ENCODE assay signal across 25 mouse cellular contexts in genomic region chr6:7912015-7912414, GRCm38 (mm10).
"Had no signal": no experiment of that assay in that cellular context is flagged by ENCODE, and none has a peak within 500 bp of the region (broad histone marks: within the 10 kb centered on the region; RNA-seq: fewer than 3 reads in every experiment).

No protein-coding gene starts in this region.

- H3K27ac ChIP-seq: heart, adult 2 months; heart, embryonic 13.5 days; heart, embryonic 15.5 days; hindbrain, embryonic 13.5 days; hindbrain, embryonic 15.5 days; hindbrain, postnatal 0 days; layer of hippocampus, adult 2 months; left cerebral cortex, adult 2 months; limb, embryonic 13.5 days; limb, embryonic 15.5 days; liver, embryonic 12.5 days; liver, embryonic 14.5 days had no signal

- H3K36me3 ChIP-seq: heart, embryonic 13.5 days; heart, embryonic 15.5 days; hindbrain, embryonic 13.5 days; hindbrain, embryonic 15.5 days; limb, embryonic 13.5 days; limb, embryonic 15.5 days; liver, embryonic 12.5 days had no signal

- ATAC-seq: hindbrain, postnatal 0 days; intestine, embryonic 16.5 days; liver, embryonic 12.5 days had no signal

- H3K4me1 ChIP-seq: heart, embryonic 13.5 days; heart, embryonic 15.5 days; hindbrain, embryonic 13.5 days; hindbrain, embryonic 15.5 days; limb, embryonic 13.5 days; limb, embryonic 15.5 days; liver, embryonic 12.5 days had no signal

- H3K9me3 ChIP-seq: heart, embryonic 13.5 days; heart, embryonic 15.5 days; hindbrain, embryonic 13.5 days; hindbrain, embryonic 15.5 days; limb, embryonic 13.5 days; limb, embryonic 15.5 days; liver, embryonic 12.5 days had no signal

- DNase-seq: gastrocnemius, postnatal 14 days; gastrocnemius, postnatal 36 days; heart, adult 11 months; heart, adult 2 months; heart, postnatal 14 days; heart, postnatal 36 days; kidney, adult 18-20 months; kidney, adult 8-10 months; kidney, postnatal 10 days; kidney, postnatal 25 days; kidney, postnatal 4 days; left cerebral cortex, postnatal 4 days had no signal

- H3K27me3 ChIP-seq: heart, embryonic 13.5 days; heart, embryonic 15.5 days; hindbrain, embryonic 13.5 days; hindbrain, embryonic 15.5 days; limb, embryonic 13.5 days; limb, embryonic 15.5 days; liver, embryonic 12.5 days had no signal

- H3K4me2 ChIP-seq: heart, embryonic 11.5 days; heart, embryonic 13.5 days; heart, embryonic 15.5 days; hindbrain, embryonic 13.5 days; hindbrain, embryonic 15.5 days; limb, embryonic 13.5 days; limb, embryonic 15.5 days; liver, embryonic 12.5 days had no signal

- H3K4me3 ChIP-seq: heart, adult 2 months; heart, embryonic 13.5 days; heart, embryonic 15.5 days; hindbrain, embryonic 13.5 days; hindbrain, embryonic 15.5 days; layer of hippocampus, adult 2 months; left cerebral cortex, adult 2 months; limb, embryonic 13.5 days; limb, embryonic 15.5 days; liver, embryonic 12.5 days had no signal

- H3K9ac ChIP-seq: heart, embryonic 13.5 days; heart, embryonic 15.5 days; hindbrain, embryonic 13.5 days; hindbrain, embryonic 15.5 days; limb, embryonic 13.5 days; limb, embryonic 15.5 days; liver, embryonic 12.5 days; liver, embryonic 14.5 days had no signal
